Mouse (Mus musculus) liver, adult 2 months (tissue): ENCODE measurements around the gene Apex1.
"Not testable (repeated sequence)": the region's sequence is repeated elsewhere in the genome, so short reads cannot be mapped to it uniquely, and the experiment has no call there.

Experiments used
- CTCF ChIP-seq: fragments of 200-500 bp; IDR thresholded peaks from 2 replicates; pipeline ENCODE4 v1.5.1; 2011; ENCODE audit warnings: low read depth, low read length, control low read depth
- POLR2A ChIP-seq: fragments of 200-500 bp; IDR thresholded peaks from 2 replicates; pipeline ENCODE4 v1.6.1; 2011; ENCODE audit warnings: low read length, control low read depth; ENCODE audit not compliant: insufficient read depth; ENCODE audit errors: extremely low read depth

- TF ChIP-seq CTCF, POLR2A: not testable (repeated sequence)
Measured at GRCm38 (mm10) chr14:50945526-50945925, 20.8 kb downstream of the Apex1 start.
